In genomic region chr6:131294435-131295112, GRCm38 (mm10) we compare ENCODE assay signal across 27 mouse cellular contexts. TPM values are rescaled to one million over a fixed set of nuclear protein-coding genes. Genes with fewer than 3 reads are reported as not detected.
A peak's percentile ranks its signal among the peaks of the same experiment; 100 is the strongest.
DNase-seq lines count a peak whose midpoint lies in the region; ATAC-seq and TF ChIP-seq lines count a peak whose summit lies in the region.
"Had no signal": no experiment of that assay in that cellular context is flagged by ENCODE, and none has a peak within 500 bp of the region (broad histone marks: within the 10 kb centered on the region; RNA-seq: fewer than 3 reads in every experiment).

No protein-coding gene starts in this region.

- peaks cover 3 to 8% of the 10 kb centered on the region in 2 experiments; a peak in 3 of 4 replicates for H3K4me1 ChIP-seq in CH12.LX (ENCODE audit: control insufficient read depth in 1 of 2, insufficient read depth in 2 of 2)
- peaks cover 0 to 2% of the 10 kb centered on the region in 2 experiments; a peak in 3 of 4 replicates for H3K4me1 ChIP-seq in MEL (ENCODE audit: control insufficient read depth in 1 of 2, insufficient read depth in 2 of 2, low read length in 2 of 2)
- H3K4me1 ChIP-seq in stomach, embryonic 16.5 days (ENCODE audit: control insufficient read depth, insufficient read depth, low read length): peaks cover 6% of the 10 kb centered on the region; the same call in 1 of the 2 replicates
- peaks cover 8% of the 10 kb centered on the region for H3K4me1 ChIP-seq in heart, embryonic 12.5 days (replicated peaks)

- DNase-seq in CH12.LX (ENCODE audit: extremely low read depth) (no peak), MEL (ENCODE audit: low read depth, low spot score) (peak; percentile 8)
- DNase-seq in large intestine, adult 2 months (ENCODE audit: low read depth, low spot score): peak; percentile 88
- no peak for DNase-seq in ovary, adult 18-20 months (ENCODE audit: low spot score)
- no peak for DNase-seq in thymus, postnatal 0 days (ENCODE audit: low spot score)
- DNase-seq: adrenal gland, postnatal 25 days; cerebellum, adult 18-20 months; cerebellum, postnatal 10 days; gastrocnemius, postnatal 10 days; heart, postnatal 14 days; kidney, adult 11 months; kidney, postnatal 14 days; lung, postnatal 36 days; thymus, postnatal 14 days had no signal

- H3K9ac ChIP-seq in CH12.LX (ENCODE audit: insufficient read depth, low read depth) (no peak overlapping the region), MEL (ENCODE audit: control insufficient read depth, low read depth, low read length, poor library complexity, severe bottlenecking) (no peak overlapping the region)
- H3K9ac ChIP-seq in stomach, embryonic 16.5 days (ENCODE audit: low read length): no peak overlapping the region
- no peak overlapping the region for H3K9ac ChIP-seq in heart, embryonic 12.5 days
- H3K9ac ChIP-seq: limb, embryonic 12.5 days; liver, embryonic 14.5 days; neural tube, embryonic 13.5 days had no signal

- TF ChIP-seq CTCF in CH12.LX (conservative IDR thresholded peaks at IDR 0.05 in 1 of 2, IDR thresholded peaks at IDR 0.05 in 1 of 2; ENCODE audit: low read depth in 2 of 2, low read length in 2 of 2) (no peak), MEL (IDR thresholded peaks at IDR 0.05 in 2 of 3, conservative IDR thresholded peaks at IDR 0.05 in 1 of 3; ENCODE audit: control insufficient read depth in 1 of 3, insufficient read depth in 1 of 3, low read depth in 2 of 3, low read length in 3 of 3, poor library complexity in 1 of 3, severe bottlenecking in 1 of 3) (no peak)

- no peak overlapping the region for H3K4me3 ChIP-seq in CH12.LX (replicated peaks in 1 of 3; ENCODE audit: low read depth in 2 of 3, low read length in 2 of 3, poor library complexity in 1 of 3)
- H3K4me3 ChIP-seq in MEL (ENCODE audit: control insufficient read depth in 1 of 2, insufficient read depth in 1 of 2, low read depth in 2 of 2, low read length in 2 of 2): no peak overlapping the region
- no peak overlapping the region for H3K4me3 ChIP-seq in stomach, embryonic 16.5 days (replicated peaks; ENCODE audit: low read length)
- no peak overlapping the region for H3K4me3 ChIP-seq in heart, embryonic 12.5 days
- H3K4me3 ChIP-seq: limb, embryonic 12.5 days; neural tube, embryonic 13.5 days had no signal

- no peak for TF ChIP-seq RAD21 in CH12.LX (IDR thresholded peaks at IDR 0.05; ENCODE audit: low read depth, low read length)
- TF ChIP-seq RAD21 in MEL (IDR thresholded peaks at IDR 0.05; ENCODE audit: low read depth, low read length): no peak

- ATAC-seq in stomach, embryonic 16.5 days (ENCODE audit: insufficient read depth, low FRiP score): peak; percentile 54
- ATAC-seq in heart, embryonic 12.5 days (ENCODE audit: insufficient number of reproducible peaks, low FRiP score): no peak
- ATAC-seq: forebrain, embryonic 16.5 days; hindbrain, embryonic 16.5 days had no signal

- H3K27ac ChIP-seq in CH12.LX (ENCODE audit: insufficient read depth, low read depth) (no peak overlapping the region), MEL (ENCODE audit: control insufficient read depth, low read depth, low read length) (no peak overlapping the region)
- H3K27ac ChIP-seq in stomach, embryonic 16.5 days (ENCODE audit: low read length): peak overlapping the region; percentile 73
- H3K27ac ChIP-seq in heart, embryonic 12.5 days (ENCODE audit: poor library complexity, severe bottlenecking): no peak overlapping the region
- H3K27ac ChIP-seq: hindbrain, embryonic 10.5 days; limb, embryonic 12.5 days; liver, embryonic 14.5 days; neural tube, embryonic 13.5 days had no signal

- dilution Hi-C loops in CH12.LX (cut with MboI; ENCODE audit: extremely low pct_ligation_motif_present, extremely low pct_unique_long_range_greater_than_20kb, low sequenced_read_pairs): no loop called here

- TF ChIP-seq POLR2A in CH12.LX (IDR thresholded peaks at IDR 0.05; ENCODE audit: low read depth, low read length) (no peak), MEL (IDR thresholded peaks at IDR 0.05; ENCODE audit: control insufficient read depth in 1 of 2, insufficient read depth in 1 of 2, low read depth in 1 of 2, low read length in 2 of 2, poor library complexity in 1 of 2) (no peak)

- in situ Hi-C loops in CH12.LX (cut with MboI; ENCODE audit: low pct_ligation_motif_present, low pct_unique_long_range_greater_than_20kb, low sequenced_read_pairs): no loop called here

- H3K79me2 ChIP-seq in CH12.LX (replicated peaks; ENCODE audit: control insufficient read depth, extremely low read depth, insufficient read depth, poor library complexity, severe bottlenecking): peaks cover 2% of the 10 kb centered on the region; the same call in 1 of the 2 replicates
- H3K79me2 ChIP-seq in MEL (ENCODE audit: control insufficient read depth, insufficient read depth, low read length, poor library complexity): peaks cover 14% of the 10 kb centered on the region

- peak overlapping the region; percentile 7; the same call in 1 of the 2 replicates for H3K4me2 ChIP-seq in CH12.LX (ENCODE audit: insufficient read depth, low read depth, poor library complexity, severe bottlenecking)
- H3K4me2 ChIP-seq in stomach, embryonic 16.5 days (ENCODE audit: low read depth, low read length): no peak overlapping the region
- no peak overlapping the region for H3K4me2 ChIP-seq in heart, embryonic 12.5 days
- H3K4me2 ChIP-seq: limb, embryonic 12.5 days; midbrain, embryonic 11.5 days had no signal

- 31% methylated on average over 5 of the region's 5 CpGs for WGBS in large intestine, adult 2 months
- 59% methylated on average over 5 of the region's 5 CpGs for WGBS in stomach, embryonic 16.5 days
- WGBS in heart, embryonic 12.5 days: 85% methylated on average over 5 of the region's 5 CpGs

- H3K9me3 ChIP-seq in CH12.LX (replicated peaks; ENCODE audit: low read length): no peaks in the 10 kb centered on the region
- H3K9me3 ChIP-seq in MEL (replicated peaks; ENCODE audit: insufficient read depth, low read length): no peaks in the 10 kb centered on the region
- no peaks in the 10 kb centered on the region for H3K9me3 ChIP-seq in stomach, embryonic 16.5 days (replicated peaks; ENCODE audit: control insufficient read depth, low read length)
- no peaks in the 10 kb centered on the region for H3K9me3 ChIP-seq in heart, embryonic 12.5 days (replicated peaks)
- H3K9me3 ChIP-seq: hindbrain, embryonic 10.5 days; limb, embryonic 12.5 days; neural tube, embryonic 13.5 days had no signal

- TF ChIP-seq EP300 in CH12.LX (IDR thresholded peaks at IDR 0.05; ENCODE audit: low read length) (no peak), MEL (IDR thresholded peaks at IDR 0.05; ENCODE audit: low read depth in 1 of 2, low read length in 2 of 2) (no peak)

- peaks cover 0 to 2% of the 10 kb centered on the region in 2 experiments for H3K36me3 ChIP-seq in CH12.LX (replicated peaks in 1 of 2; ENCODE audit: control insufficient read depth in 1 of 2, insufficient read depth in 1 of 2, low read length in 1 of 2)
- peaks cover 0 to 22% of the 10 kb centered on the region in 2 experiments; a peak in 2 of 4 replicates for H3K36me3 ChIP-seq in MEL (ENCODE audit: control insufficient read depth in 1 of 2, insufficient read depth in 2 of 2, low read length in 2 of 2)
- no peaks in the 10 kb centered on the region for H3K36me3 ChIP-seq in stomach, embryonic 16.5 days (ENCODE audit: control insufficient read depth, insufficient read depth, low read length)
- H3K36me3 ChIP-seq in heart, embryonic 12.5 days: no peaks in the 10 kb centered on the region
- H3K36me3 ChIP-seq: hindbrain, embryonic 10.5 days; limb, embryonic 12.5 days; neural tube, embryonic 13.5 days had no signal

- peaks cover 1% of the 10 kb centered on the region for H3K27me3 ChIP-seq in CH12.LX (replicated peaks)
- H3K27me3 ChIP-seq in MEL (ENCODE audit: control insufficient read depth in 1 of 2, insufficient read depth in 2 of 2, low read length in 2 of 2): no peaks in the 10 kb centered on the region
- no peaks in the 10 kb centered on the region for H3K27me3 ChIP-seq in stomach, embryonic 16.5 days (ENCODE audit: control insufficient read depth, insufficient read depth, low read length)
- H3K27me3 ChIP-seq in heart, embryonic 12.5 days (replicated peaks): no peaks in the 10 kb centered on the region; the same call in 1 of the 2 replicates
- H3K27me3 ChIP-seq: limb, embryonic 12.5 days; neural tube, embryonic 13.5 days had no signal

RNA-seq across cellular contexts. Expression of gene Magohb, which starts 1.5 kb away (rescaled TPM):
- total RNA-seq in CH12.LX (2012; rRNA removed): 19.6 and 26.0 TPM in 2 replicates
- 78.5 and 79.2 TPM in 2 replicates for total RNA-seq in CH12.LX (2014; rRNA removed)
- polyA plus RNA-seq in CH12.LX (2012; ENCODE audit: insufficient read length, low read depth): 32.2 and 32.8 TPM in 2 replicates
- total RNA-seq in MEL (2012; rRNA removed): 34.4 and 38.2 TPM in 2 replicates
- polyA plus RNA-seq in MEL (2012; ENCODE audit: insufficient read depth in 1 of 2, insufficient read length in 2 of 2, low read depth in 1 of 2, low replicate concordance in 2 of 2, missing spikeins in 1 of 2): 10 to 100 TPM in 1 of 2 experiments, not detected in 1; 31.4 TPM
- 3.0 and 3.3 TPM in 2 replicates for polyA plus RNA-seq in large intestine, adult 2 months (2012; rRNA removed)
- 42.4 and 51.3 TPM in 2 replicates for polyA plus RNA-seq in stomach, embryonic 16.5 days (2015; fragmentation: Nextera tagmentation; extraction: Ambion mirVana)
- 47.7 and 48.1 TPM in 2 replicates for polyA plus RNA-seq in heart, embryonic 12.5 days (2016; fragmentation: Nextera tagmentation; extraction: Ambion mirVana)
- polyA plus RNA-seq in thymus, postnatal 0 days (2015; fragmentation: Nextera tagmentation; extraction: Ambion mirVana): 66.5 and 68.5 TPM in 2 replicates

RNA-seq across cellular contexts. Expression of gene Klra2, which starts 47.4 kb away (rescaled TPM):
- total RNA-seq in CH12.LX (2012; rRNA removed) (not detected in 2 replicates), CH12.LX (2014; rRNA removed) (not detected in 2 replicates), MEL (2012; rRNA removed) (not detected in 2 replicates)
- polyA plus RNA-seq in CH12.LX (2012; ENCODE audit: insufficient read length, low read depth) (not detected in 2 replicates), MEL (2012; ENCODE audit: insufficient read depth in 1 of 2, insufficient read length in 2 of 2, low read depth in 1 of 2, low replicate concordance in 2 of 2, missing spikeins in 1 of 2) (not detected)
- polyA plus RNA-seq in large intestine, adult 2 months (2012; rRNA removed): 0.52 and 0.64 TPM in 2 replicates
- 1.1 and 1.8 TPM in 2 replicates for polyA plus RNA-seq in stomach, embryonic 16.5 days (2015; fragmentation: Nextera tagmentation; extraction: Ambion mirVana)
- not detected in 2 replicates for polyA plus RNA-seq in heart, embryonic 12.5 days (2016; fragmentation: Nextera tagmentation; extraction: Ambion mirVana)
- polyA plus RNA-seq in thymus, postnatal 0 days (2015; fragmentation: Nextera tagmentation; extraction: Ambion mirVana): 0.08 TPM in 1 of 2 replicates, not detected in the other
- polyA plus RNA-seq: embryonic facial prominence, embryonic 14.5 days; erythroblast, embryonic 14.5 days; forebrain, embryonic 11.5 days; forebrain, embryonic 16.5 days; hindbrain, embryonic 10.5 days; kidney, embryonic 14.5 days; limb, embryonic 12.5 days; midbrain, embryonic 11.5 days had no signal

RNA-seq across cellular contexts. Expression of gene Styk1, which starts 58.8 kb away (rescaled TPM):
- total RNA-seq in CH12.LX (2012; rRNA removed) (not detected in 2 replicates), CH12.LX (2014; rRNA removed) (not detected in 2 replicates), MEL (2012; rRNA removed) (0.12 and 0.20 TPM in 2 replicates)
- polyA plus RNA-seq in CH12.LX (2012; ENCODE audit: insufficient read length, low read depth) (not detected in 2 replicates), MEL (2012; ENCODE audit: insufficient read depth in 1 of 2, insufficient read length in 2 of 2, low read depth in 1 of 2, low replicate concordance in 2 of 2, missing spikeins in 1 of 2) (under 1 TPM in 1 of 2 experiments, not detected in 1; 0.11 TPM)
- polyA plus RNA-seq in large intestine, adult 2 months (2012; rRNA removed): 40.8 and 66.7 TPM in 2 replicates
- polyA plus RNA-seq in stomach, embryonic 16.5 days (2015; fragmentation: Nextera tagmentation; extraction: Ambion mirVana): 12.1 and 15.6 TPM in 2 replicates
- 0.40 and 1.6 TPM in 2 replicates for polyA plus RNA-seq in heart, embryonic 12.5 days (2016; fragmentation: Nextera tagmentation; extraction: Ambion mirVana)
- 0.14 and 0.32 TPM in 2 replicates for polyA plus RNA-seq in thymus, postnatal 0 days (2015; fragmentation: Nextera tagmentation; extraction: Ambion mirVana)
- polyA plus RNA-seq: erythroblast, embryonic 14.5 days had no signal

Comparison
In these comparisons a context has a peak if more than half of its experiments do, and no peak if none do; other contexts are left out.
1. DNase-seq: peak in MEL (single experiment) and large intestine, adult 2 months (single experiment); none in CH12.LX (single experiment), ovary, adult 18-20 months (single experiment) and thymus, postnatal 0 days (single experiment).